Mouse (Mus musculus): ENCODE measurements at regions not wholly inside any gene's neighbourhood (a gene's known extent, or its start where the extent isn't known, plus 50 kb on each side); places are given as distances from the start of the nearest gene placed in this dataset.

DNA sequence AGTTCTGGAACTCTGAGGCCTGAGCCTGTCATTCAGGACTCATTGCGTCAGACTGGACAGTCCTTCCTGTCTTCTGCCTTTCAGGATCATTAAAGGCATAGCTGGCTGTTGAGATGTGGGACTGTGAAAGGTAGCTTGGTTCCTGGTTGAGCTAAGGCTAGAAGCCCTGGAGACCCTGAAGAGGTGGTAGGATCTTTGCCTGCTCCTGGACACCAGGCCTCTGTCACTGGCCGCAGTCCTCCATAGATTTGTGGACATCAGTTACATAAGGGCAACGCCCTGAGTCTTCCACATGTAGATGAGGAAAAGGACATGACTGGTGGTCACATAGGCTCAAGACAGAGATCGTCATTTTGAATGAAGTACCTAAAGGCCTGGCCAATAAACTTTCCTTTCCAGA is 127.9 kb downstream of the Opa1 start:
- no peak for DNase-seq (ENCODE audit: low spot score in 2 of 2)

DNA sequence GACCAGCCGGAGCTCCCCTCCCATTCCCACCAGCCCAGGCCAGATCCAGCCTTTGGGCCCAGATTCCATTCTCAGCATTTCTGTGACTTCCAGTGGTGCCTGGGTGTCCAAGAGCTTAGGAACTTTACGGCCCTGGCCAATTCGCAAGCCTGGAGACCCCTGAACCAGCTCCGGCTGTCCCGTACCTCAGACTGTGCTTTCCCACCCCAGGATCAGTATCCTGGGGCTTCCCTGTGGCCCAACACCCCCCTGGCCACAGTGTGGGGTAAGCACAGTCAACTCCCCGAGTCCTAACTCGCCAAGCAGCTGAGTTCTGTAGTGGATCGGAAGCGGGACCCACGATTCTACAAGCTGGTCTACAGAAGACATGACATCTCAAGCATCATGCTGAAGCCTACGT is 128.5 kb downstream of the Opa1 start:
- no peak for DNase-seq (ENCODE audit: low spot score in 2 of 2)

DNA sequence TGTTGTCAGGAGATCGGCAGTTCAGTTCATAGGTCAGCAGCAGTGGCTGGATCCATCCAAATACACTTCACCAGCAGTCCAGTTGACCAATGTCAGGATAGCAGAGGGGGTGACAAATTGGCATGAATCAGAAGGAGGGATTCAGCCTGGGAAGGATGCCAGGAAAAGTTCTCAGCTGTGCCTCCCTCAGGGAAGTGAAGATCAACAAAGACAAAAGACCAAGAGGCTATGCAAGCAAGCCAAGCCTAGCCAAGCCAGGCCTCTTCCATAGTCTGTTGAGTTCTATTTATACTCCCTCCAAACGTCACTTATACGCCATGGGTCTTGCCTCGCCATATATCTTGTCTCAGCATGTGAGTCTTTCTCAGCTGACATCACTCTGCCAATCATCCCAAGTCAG is 129.9 kb downstream of the Opa1 start:
- DNase-seq (ENCODE audit: low spot score in 2 of 2): no peak

DNA sequence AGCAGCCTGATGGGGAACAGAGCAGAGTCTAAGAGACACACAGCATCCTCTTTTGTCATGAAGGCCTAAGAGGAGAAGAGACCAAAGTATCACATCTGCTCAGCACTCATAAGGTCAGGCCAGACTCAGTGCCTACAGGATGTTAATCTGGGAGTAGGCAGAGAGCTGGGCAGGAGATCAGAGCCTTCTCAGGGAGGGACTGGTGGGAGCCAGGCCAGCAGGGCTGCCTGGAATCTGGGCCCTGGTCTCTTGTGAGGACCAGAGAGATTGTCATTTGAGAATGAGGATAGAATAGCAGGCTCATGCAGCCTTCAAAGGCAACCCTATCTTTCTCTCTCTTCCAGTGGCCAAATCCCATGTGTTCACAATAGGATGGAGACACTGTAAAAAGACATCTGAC is 132.3 kb downstream of the Opa1 start:
- no peak for DNase-seq (ENCODE audit: low spot score in 2 of 2)

GRCm38 (mm10) chr16:29711912-29712681 is 133.0 kb downstream of the Opa1 start:
- no peak for DNase-seq (ENCODE audit: low spot score in 2 of 2)

GRCm38 (mm10) chr16:29714612-29715127 is 135.5 kb downstream of the Opa1 start:
- DNase-seq (ENCODE audit: low spot score in 2 of 2): peak; percentile 22 to 76

GRCm38 (mm10) chr16:29718965-29719364 is 139.8 kb downstream of the Opa1 start:
- no peak for DNase-seq (ENCODE audit: low spot score in 2 of 2)

DNA sequence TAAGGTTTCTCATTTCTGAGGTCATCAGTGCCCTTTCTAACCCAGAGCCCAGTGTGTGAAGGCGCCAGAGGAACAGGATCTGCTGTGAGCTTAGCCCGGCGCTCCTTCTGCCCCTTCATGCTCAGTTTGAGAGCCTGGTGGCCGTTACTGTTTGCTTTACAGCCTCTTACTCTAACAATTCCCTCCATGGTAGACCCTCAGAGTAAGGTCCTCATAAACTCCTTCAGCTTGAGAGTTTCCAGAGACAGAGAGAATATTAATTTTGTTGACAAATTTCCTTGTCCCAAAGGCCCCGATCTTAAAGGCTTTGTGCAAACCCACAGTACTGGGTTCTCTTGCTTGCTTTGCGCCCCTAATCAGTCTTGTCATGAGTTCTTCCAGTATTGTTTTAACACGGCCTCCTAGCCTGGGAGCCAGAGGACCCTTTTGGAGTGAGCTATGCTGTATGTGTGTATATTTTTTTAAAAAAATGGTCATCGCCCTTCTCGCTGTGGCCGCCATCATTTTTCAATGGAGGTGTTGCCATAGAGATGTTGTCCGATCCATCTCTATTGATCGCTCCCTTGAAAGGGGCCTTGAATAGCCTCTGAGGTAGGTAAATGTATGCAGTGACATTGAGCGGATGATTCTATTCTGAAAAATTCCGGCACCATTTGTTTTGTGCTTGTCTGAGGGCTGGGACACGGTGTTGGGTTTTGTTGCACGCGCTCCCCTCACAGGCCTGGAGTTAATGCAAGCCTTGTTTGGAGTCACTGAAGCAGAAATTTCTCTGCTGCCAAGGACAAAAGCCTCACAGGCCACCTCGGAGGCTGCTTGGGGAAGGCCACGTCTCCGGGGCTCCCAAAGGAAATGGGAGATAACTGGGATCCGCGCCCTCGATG is 140.7 kb downstream of the Opa1 start:
- no peak for DNase-seq (ENCODE audit: low spot score in 2 of 2)

DNA sequence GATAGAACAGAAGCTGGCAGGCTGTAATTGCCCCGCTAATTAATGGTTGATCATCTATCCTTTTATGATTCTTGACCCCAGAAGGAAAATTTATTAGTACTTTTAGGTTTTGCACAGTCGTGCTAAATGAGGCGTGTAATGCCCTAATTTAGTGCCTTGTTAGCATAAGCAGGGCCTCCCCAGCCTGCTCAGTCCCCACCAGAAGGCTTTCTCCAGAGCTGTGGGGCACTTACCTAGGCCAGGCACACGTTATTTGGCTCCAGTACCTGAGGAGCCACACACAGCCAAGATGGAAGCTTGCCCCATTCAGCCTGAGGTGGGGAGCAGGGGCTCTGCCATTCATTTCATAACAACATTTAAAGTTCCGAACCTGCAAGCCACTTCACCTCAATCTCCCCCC is 146.0 kb downstream of the Opa1 start:
- no peak for DNase-seq (ENCODE audit: low spot score in 2 of 2)

DNA sequence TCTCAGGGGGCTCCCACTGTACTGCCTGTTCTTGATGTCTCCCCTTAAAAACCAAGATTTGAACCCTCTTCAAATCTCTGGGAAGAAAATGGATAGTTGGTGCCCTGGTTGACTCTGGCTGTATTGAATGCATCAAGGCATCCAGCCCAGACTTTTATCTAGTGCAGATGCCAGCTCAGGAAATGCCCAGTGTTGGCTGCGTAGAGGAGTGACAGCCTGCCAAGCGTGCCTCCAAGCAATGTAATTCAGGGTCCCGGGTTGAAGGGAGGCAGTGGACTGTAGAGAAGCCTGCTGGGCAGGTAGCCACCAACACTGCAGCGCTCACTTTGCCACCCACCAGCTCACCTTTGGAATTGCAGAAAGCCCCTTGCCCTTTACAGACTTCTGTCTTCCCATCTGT is 146.4 kb downstream of the Opa1 start:
- no peak for DNase-seq (ENCODE audit: low spot score in 2 of 2)

- DNase-seq (ENCODE audit: low spot score in 2 of 2): no peak
These were observed 148.3 kb downstream of the Opa1 start for GRCm38 (mm10) chr16:29727397-29727796.

- peak; percentile 70 to 80 for DNase-seq (ENCODE audit: low spot score in 2 of 2)
These were observed 149.8 kb downstream of the Opa1 start for GRCm38 (mm10) chr16:29728769-29729481.

- no peak for DNase-seq (ENCODE audit: low spot score in 2 of 2)
These were observed 150.9 kb downstream of the Opa1 start for GRCm38 (mm10) chr16:29730010-29730409.

DNA sequence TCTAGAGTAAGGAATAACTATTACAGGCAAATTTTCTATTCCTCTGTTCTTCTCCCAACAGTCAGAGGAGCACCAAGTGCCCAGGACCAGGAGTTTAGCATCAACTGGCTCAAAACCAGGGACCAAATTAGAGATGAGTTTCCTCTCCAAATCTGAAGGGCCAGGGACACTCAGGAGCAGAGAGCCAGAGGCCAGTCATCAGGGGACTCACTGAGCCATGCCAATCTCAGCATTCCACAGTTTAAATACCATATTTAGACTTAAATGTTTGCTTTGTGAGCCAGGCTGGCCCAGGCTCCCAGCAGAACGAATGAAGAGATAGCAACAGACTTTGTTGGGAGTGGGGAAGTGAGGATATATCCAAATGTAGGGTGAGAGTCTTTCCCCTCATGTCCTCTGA is 153.8 kb downstream of the Opa1 start:
- no peak for DNase-seq (ENCODE audit: low spot score in 2 of 2)

- DNase-seq (ENCODE audit: low spot score in 2 of 2): no peak
These were observed 154.7 kb downstream of the Opa1 start for GRCm38 (mm10) chr16:29733847-29734246.

DNA sequence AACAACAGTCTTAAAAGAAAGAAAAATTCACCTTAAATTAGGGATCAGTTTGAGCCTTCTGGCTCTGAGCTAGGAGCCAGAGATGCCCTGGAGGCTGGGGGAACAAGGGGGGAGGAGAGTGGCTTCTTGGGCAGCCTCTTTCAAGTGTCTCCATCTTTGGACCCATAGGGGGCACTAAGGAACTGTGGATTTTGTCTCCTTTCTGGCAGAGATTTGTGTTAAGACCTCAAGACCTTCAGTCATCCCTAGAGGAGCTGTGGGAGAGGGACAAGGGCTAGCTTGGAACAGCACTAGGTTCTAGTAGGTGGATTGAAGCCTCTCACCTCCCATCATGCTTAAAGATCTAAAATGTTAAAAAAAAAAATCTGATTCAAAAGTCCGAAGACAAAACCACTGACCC is 155.2 kb downstream of the Opa1 start:
- peak in 1 of 2 experiments; percentile 43 for DNase-seq (ENCODE audit: low spot score in 2 of 2)

DNA sequence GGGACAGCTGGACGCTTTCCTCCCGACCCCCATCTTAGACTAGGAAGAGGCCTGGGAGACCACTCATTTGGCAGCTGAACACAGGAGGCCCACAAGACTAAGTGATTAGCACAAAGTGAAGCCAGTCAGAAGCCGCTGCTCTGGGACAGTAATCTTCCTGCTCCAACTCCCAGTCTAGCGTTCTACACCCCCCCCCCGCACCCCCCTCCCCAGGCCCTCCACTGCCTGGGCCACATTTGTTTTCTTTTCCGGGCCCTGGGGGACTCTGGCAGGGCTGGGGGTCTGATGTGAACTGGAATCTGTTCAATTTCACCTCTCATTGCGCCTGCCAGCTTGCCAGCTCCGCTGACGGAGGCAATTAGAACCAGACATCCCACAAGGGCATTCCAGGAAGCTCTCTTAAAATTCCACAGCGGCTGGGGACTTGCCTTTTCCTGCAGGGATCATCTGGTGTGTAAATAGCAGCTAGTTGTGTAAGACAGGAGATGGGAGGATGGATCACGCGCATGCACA is 155.7 kb downstream of the Opa1 start:
- DNase-seq (ENCODE audit: low spot score in 2 of 2): no peak

GRCm38 (mm10) chr16:29735371-29736008 is 156.4 kb downstream of the Opa1 start:
- DNase-seq (ENCODE audit: low spot score in 2 of 2): no peak

DNA sequence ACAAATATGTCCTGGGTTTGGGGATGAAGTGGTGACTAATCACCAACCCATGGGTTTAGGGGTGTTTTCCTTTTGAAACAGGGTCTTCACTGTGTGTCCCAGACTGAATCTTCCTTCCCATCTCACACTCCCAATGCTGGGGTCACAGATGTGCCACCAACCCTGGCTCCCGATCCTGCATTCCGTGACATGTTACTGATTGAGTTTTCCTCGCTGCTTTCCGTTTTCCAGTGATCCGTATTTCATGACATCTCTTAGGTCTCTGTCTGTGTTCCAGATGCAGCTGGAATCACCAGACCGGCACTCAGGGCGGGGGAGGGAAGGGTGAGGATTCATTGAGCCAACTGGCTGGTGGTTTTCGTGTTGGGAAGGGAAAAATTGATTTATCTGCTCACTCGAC is 157.1 kb downstream of the Opa1 start:
- DNase-seq (ENCODE audit: low spot score in 2 of 2): no peak

DNA sequence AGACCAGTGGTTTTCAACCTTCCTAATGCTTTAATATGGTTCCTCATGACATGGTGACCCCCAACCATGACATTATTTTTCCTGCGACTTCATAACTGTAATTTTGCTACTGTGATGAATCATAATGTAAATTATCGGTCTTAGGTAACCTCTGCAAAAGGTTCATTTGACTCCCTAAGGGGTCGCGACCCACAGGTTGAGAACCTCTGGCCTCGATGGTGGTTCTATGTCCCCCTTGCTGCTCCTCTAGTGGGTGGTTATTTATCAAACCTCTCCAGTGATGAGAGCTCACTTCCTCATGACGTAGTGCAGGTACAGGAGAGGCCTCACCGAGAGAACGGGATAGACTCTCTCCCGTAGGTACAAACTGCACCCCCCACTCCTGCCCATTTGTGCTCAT is 158.9 kb downstream of the Opa1 start:
- DNase-seq (ENCODE audit: low spot score in 2 of 2): no peak

All from gastrocnemius, postnatal 4 days (tissue).